Mouse (Mus musculus): ENCODE measurements around the gene Fkbp15. TPM values are rescaled to one million over a fixed set of nuclear protein-coding genes. Genes with fewer than 3 reads are reported as not detected.

Fkbp15 gene
- total RNA-seq, 1 experiment from 2014 or later, result 60.2 TPM

GRCm38 (mm10) chr4:62328941-62329660 is 31.2 kb downstream of the Fkbp15 start:
- peak; percentile 69 for ATAC-seq (replicated peaks; ENCODE audit: low read depth, poor library complexity, severe bottlenecking)

- ATAC-seq (replicated peaks; ENCODE audit: low read depth, poor library complexity, severe bottlenecking), result no peak
These were observed 34.2 kb downstream of the Fkbp15 start for GRCm38 (mm10) chr4:62326111-62326510.

- peak; percentile 99 for ATAC-seq (replicated peaks; ENCODE audit: low read depth, poor library complexity, severe bottlenecking)
These were observed 37.7 kb downstream of the Fkbp15 start for GRCm38 (mm10) chr4:62322684-62323083.

DNA sequence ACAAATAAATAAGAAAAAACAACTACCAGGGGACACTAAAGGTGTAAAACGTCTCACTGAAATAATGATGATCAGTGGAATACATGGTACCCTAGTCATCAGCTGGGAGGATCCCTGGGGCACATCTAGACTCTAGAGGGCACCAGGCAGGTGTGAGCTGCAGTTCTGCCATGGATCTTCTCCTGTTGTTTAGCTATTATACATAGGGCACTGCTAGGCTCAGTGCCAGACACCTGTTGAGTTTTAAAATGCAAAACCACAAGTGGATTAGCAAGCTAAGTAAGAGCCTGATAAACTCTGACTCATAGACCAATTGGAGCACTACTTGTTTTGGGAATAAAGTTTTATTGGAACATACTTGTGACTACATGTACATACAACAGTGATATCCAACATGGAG is 42.1 kb downstream of the Fkbp15 start:
- no peak for ATAC-seq (replicated peaks; ENCODE audit: low read depth, poor library complexity, severe bottlenecking)

GRCm38 (mm10) chr4:62316456-62316855 is 43.9 kb downstream of the Fkbp15 start:
- ATAC-seq (replicated peaks; ENCODE audit: low read depth, poor library complexity, severe bottlenecking), result 0 out of 2 replicates have a peak, but pooled peaks have one; percentile 29

DNA sequence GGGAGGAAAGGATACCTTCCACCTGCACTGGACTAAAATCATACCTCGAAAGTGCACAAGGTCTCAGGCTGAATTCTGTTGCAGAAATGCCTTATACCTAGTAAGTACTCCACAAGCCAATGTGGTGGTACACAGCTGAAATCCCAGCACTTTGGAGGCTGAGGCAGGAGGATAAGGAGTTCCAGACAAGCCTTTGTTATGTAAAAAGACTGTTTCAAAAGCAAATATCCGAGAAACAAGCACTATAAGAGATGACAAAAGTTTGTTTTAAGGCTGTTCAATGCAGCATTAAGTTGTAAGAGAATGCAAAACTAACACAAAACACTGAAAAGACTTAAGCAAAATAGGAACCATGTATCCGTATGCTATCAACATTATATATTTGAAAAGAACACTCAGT is 45.8 kb downstream of the Fkbp15 start:
- ATAC-seq (replicated peaks; ENCODE audit: low read depth, poor library complexity, severe bottlenecking), result no peak

- no peak for ATAC-seq (replicated peaks; ENCODE audit: low read depth, poor library complexity, severe bottlenecking)
These were observed 46.6 kb downstream of the Fkbp15 start for GRCm38 (mm10) chr4:62313641-62314211.

DNA sequence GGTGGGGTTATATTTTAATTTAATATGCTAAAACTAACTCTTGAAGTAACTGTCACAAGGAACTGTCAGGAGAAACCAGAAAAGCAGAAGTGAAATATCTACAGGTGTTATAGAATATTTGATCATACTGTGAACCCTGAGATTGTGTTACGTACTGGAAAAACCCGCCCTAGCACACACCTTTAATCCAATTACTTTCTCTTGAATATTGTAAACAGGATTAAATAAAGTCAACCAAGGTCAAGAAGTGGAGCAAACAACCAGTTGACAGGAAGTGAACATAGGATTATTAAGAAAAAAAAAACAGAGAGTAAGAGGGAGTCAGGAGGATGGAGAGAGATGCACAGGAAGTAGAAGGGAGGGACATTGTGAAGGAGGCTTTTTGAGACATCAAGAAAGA is 47.5 kb downstream of the Fkbp15 start:
- no peak for ATAC-seq (replicated peaks; ENCODE audit: low read depth, poor library complexity, severe bottlenecking)

DNA sequence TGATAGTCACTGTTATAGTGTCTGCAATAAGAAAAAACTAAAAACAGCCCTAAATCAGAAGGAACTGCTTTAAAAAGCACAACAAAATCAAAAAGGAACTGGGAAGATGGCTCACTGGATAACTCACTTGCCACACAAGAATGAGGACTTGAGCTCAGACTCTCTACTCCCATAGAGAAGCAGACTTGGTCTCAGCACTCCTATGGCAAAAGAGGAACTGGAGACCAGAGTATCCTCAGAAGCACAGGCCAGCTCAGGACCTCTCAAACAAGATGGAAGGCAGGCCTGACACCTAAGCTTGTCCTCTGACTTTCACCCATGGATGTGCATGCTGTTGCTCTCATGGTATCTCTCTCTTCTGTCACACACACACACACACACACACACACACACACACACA is 51.9 kb downstream of the Fkbp15 start:
- ATAC-seq (replicated peaks; ENCODE audit: low read depth, poor library complexity, severe bottlenecking), result 0 out of 2 replicates have a peak, but pooled peaks have one; percentile 39

DNA sequence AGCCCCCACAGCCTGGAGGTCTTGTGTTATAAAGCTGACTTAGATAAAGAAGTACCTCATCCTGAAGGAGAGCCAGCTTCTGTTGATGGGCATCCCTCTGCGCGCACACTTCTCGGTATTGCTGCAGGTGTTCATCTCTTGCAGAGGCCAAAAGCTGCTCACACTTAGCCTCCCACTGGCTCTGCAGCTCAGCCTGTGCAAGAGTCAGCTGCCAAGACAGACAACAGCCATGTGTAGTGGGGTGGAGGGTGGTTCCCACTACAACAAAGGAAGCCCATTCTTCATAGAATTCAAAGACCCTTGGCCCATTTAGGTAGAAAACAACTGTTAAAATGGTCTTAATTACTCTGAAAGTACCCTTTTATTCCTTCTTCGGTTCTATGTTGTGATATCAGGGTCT is 53.5 kb downstream of the Fkbp15 start:
- no peak for ATAC-seq (replicated peaks; ENCODE audit: low read depth, poor library complexity, severe bottlenecking)

DNA sequence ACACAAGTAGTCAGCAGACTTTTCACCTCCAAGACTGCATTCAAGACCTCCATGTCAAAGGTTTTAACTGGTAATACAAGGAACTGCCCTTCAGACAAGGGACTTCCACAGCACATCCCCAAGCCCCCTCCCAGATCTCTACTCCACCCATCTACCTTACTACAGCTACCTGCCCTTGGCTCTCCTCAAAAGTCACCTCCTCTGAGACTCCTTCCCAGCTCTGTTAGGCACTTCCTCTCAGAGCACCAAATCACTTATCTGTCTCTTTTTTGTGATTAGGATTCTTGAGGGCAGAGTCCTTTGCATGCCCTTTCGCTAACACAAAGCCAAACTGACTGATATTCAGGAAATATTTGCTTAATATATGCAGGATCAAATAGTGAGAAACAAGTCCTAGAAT is 54.0 kb downstream of the Fkbp15 start:
- ATAC-seq (replicated peaks; ENCODE audit: low read depth, poor library complexity, severe bottlenecking), result no peak

DNA sequence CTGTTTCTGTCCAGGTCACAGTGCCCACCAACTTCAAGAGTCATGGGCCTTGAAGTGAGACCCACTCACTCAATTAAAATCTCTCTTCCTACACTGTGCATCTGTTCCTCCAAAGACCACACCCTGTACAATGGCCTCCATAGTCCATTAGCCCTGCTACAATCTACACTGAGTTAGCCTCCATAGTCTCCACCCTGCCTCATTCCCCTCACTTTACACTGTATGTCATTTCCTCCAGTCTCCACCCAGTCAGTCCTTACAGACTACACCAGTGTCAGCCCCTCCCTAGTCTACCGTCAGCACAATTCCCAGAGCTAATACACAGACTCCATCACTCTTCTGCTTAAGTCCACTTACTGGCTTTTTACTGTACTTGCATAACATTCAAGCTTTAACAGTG is 57.1 kb downstream of the Fkbp15 start:
- ATAC-seq (replicated peaks; ENCODE audit: low read depth, poor library complexity, severe bottlenecking), result no peak

GRCm38 (mm10) chr4:62302795-62303194 is 57.6 kb downstream of the Fkbp15 start:
- no peak for ATAC-seq (replicated peaks; ENCODE audit: low read depth, poor library complexity, severe bottlenecking)

DNA sequence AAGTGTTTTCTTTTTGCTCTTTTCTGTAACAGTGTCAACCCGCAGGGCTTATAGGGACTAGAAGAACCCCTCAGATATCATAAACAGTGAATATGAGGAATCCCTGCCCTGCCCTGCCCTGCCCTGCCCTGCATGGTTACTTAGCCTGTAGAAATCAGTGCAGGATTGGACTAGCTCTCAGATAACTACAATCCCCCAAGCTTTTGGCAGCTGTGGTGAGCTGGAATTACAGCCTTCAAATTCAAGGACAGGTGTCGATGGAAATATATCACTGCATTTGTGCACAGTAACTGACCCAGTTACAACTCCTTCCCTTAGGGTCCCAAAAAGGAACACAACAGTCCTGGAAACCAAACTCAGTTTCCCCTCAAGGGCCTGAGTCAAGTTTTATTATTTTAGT is 60.3 kb downstream of the Fkbp15 start:
- no peak for ATAC-seq (replicated peaks; ENCODE audit: low read depth, poor library complexity, severe bottlenecking)

- 0 out of 2 replicates have a peak, but pooled peaks have one; percentile 17 for ATAC-seq (replicated peaks; ENCODE audit: low read depth, poor library complexity, severe bottlenecking)
These were observed 62.8 kb downstream of the Fkbp15 start for GRCm38 (mm10) chr4:62297280-62298130.

GRCm38 (mm10) chr4:62294741-62295140 is 65.6 kb downstream of the Fkbp15 start:
- no peak for ATAC-seq (replicated peaks; ENCODE audit: low read depth, poor library complexity, severe bottlenecking)

DNA sequence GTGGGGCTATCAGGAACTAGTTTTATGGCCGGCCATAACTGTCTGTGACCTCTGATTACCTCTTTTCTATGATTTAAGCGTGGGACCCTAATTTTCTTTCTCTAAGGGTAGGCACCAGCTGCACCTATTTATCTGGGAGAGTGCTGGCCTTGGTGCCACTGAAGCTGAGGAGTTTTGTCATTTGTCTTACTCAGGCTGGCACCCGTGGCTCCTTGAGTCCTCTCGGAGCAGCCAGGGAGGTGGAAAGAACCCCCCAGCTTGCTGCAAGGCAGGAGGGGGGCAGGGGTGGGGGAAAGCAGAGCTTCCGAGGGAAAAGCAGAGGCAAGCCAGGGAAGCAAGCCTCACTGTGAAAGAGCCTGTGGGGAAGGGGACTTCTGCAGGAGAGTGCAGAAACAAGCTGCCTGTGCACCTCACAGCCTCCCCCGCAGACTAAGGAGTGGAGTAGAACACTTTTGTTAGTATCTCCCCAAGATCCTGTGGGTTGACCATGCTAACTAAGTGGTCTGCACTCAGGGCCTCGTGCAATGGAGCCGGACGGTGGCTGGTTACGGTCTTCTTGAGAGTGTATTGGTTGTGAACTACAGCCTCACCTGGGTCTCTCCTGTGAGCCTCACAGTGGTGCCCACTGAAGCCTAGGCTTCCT is 67.0 kb downstream of the Fkbp15 start:
- ATAC-seq (replicated peaks; ENCODE audit: low read depth, poor library complexity, severe bottlenecking), result no peak

- ATAC-seq (replicated peaks; ENCODE audit: low read depth, poor library complexity, severe bottlenecking), result no peak
These were observed 67.7 kb downstream of the Fkbp15 start for GRCm38 (mm10) chr4:62292461-62293180.

- peak; percentile 49 for ATAC-seq (replicated peaks; ENCODE audit: low read depth, poor library complexity, severe bottlenecking)
These were observed 69.4 kb downstream of the Fkbp15 start for GRCm38 (mm10) chr4:62290816-62291505.
